Mouse (Mus musculus) Patski (cell line): ENCODE measurements around the gene Rara. TPM values are rescaled to one million over a fixed set of nuclear protein-coding genes. Genes with fewer than 3 reads are reported as not detected.
A peak's percentile ranks its signal among the peaks of the same experiment; 100 is the strongest.

Experiments used
- ATAC-seq: fragments of 100-300 bp; one replicate; pipeline ENCODE4 v1.8.0; 2021
- CTCF ChIA-PET: fragments of 350-600 bp; sonication (Branson Sonifier 250); formaldehyde crosslinking; loops from one replicate; lab custom pipeline; 2022; ENCODE audit warnings: inconsistent platforms; lab: Charles Lee
- POLR2A ChIA-PET: fragments of 350-600 bp; sonication (Branson Sonifier 250); formaldehyde crosslinking; loops from one replicate; lab custom pipeline; 2022; ENCODE audit warnings: antibody characterized with exemption, inconsistent platforms; lab: Charles Lee
- DNase-seq: peaks from one replicate; pipeline ENCODE4 v3.0.0-alpha.2; 2011; ENCODE audit warnings: low read depth, low spot score
- H3K27me3 ChIP-seq: fragments of 371-371 bp; one replicate; pipeline ENCODE4 v1.5.1; 2021
- CTCF ChIP-seq: fragments of 100-300 bp; IDR thresholded peaks from one replicate; pipeline ENCODE4 v1.5.1; 2021
- in situ Hi-C: fragments of 300-500 bp; cut with MboI; formaldehyde crosslinking; loops from 3 replicates; pipeline ENCODE4 v1.11.1; 2018; ENCODE audit warnings: low pct_unique_long_range_greater_than_20kb, mixed read lengths
- polyA plus RNA-seq: library from polyadenylated mRNA; unstranded; gene quantifications from one replicate; pipeline ENCODE4 v1.2.3, GENCODE M21; 2021

The Rara gene
- polyA plus RNA-seq, 1 experiment from 2014 or later, result 31.2 TPM

GRCm38 (mm10) chr11:98972801-98973360, 45.3 kb downstream of the Rara start:
- in situ Hi-C loops, result loop anchor here (5.0 to 10.0 kb wide), 2 partner anchors 36 to 58 kb away; no protein-coding TSS in a partner anchor
- no peak for DNase-seq
- POLR2A ChIA-PET, result interaction anchor here (1.4 kb wide), 2 partner anchors 10 to 39 kb away, joined by 3 to 5 read pairs; no protein-coding TSS in a partner anchor

GRCm38 (mm10) chr11:98973584-98973983, 46.0 kb downstream of the Rara start:
- ChIA-PET CTCF (interaction anchor here (2.5 kb wide), 1 partner anchor 51 kb away, joined by 8 read pairs; no protein-coding TSS in a partner anchor), POLR2A (no interaction called here)
- in situ Hi-C loops, result loop anchor here (5.0 to 10.0 kb wide), 2 partner anchors 36 to 59 kb away; no protein-coding TSS in a partner anchor
- ATAC-seq (no peak), DNase-seq (no peak)
- no peak for TF ChIP-seq CTCF
- no peaks in the 10 kb centered on the region for H3K27me3 ChIP-seq

More at GRCm38 (mm10) chr11:98972801-98973360, 45.3 kb downstream of the Rara start:
- H3K27me3 ChIP-seq, result no peaks in the 10 kb centered on the region
- no peak for TF ChIP-seq CTCF
- ATAC-seq, result no peak
- CTCF ChIA-PET, result interaction anchor here (1.1 to 2.5 kb wide), 4 partner anchors 9 to 51 kb away, joined by 3 to 11 read pairs (median 8); no protein-coding TSS in a partner anchor

- no peaks in the 10 kb centered on the region for H3K27me3 ChIP-seq
- no peak for TF ChIP-seq CTCF
- POLR2A ChIA-PET, result no interaction called here
- DNase-seq (no peak), ATAC-seq (no peak)
- in situ Hi-C loops, result loop anchor here (5.0 to 10.0 kb wide), 2 partner anchors 37 to 59 kb away; no protein-coding TSS in a partner anchor
- CTCF ChIA-PET, result interaction anchor here (1.5 kb wide), 1 partner anchor 61 kb away, joined by 4 read pairs; no protein-coding TSS in a partner anchor
Observed at GRCm38 (mm10) chr11:98974213-98974612, 46.6 kb downstream of the Rara start.

- no peak for ATAC-seq
- H3K27me3 ChIP-seq, result no peaks in the 10 kb centered on the region
- CTCF ChIA-PET, result interaction anchor here (0.9 to 1.5 kb wide), 5 partner anchors 27 to 62 kb away, joined by 3 to 4 read pairs (median 4); no protein-coding TSS in a partner anchor
- no peak for DNase-seq
- POLR2A ChIA-PET, result no interaction called here
- TF ChIP-seq CTCF, result no peak
- in situ Hi-C loops, result loop anchor here (5.0 to 10.0 kb wide), 3 partner anchors 38 to 172 kb away; no protein-coding TSS in a partner anchor
Observed at GRCm38 (mm10) chr11:98974871-98975719, 47.5 kb downstream of the Rara start.

- no peak for ATAC-seq
- ChIA-PET POLR2A (interaction anchor here (1.1 kb wide), 1 partner anchor 53 kb away, joined by 3 read pairs; no protein-coding TSS in a partner anchor), CTCF (interaction anchor here (0.6 to 1.8 kb wide), 2 partner anchors 27 to 55 kb away, joined by 3 to 5 read pairs; no protein-coding TSS in a partner anchor)
- no peak for TF ChIP-seq CTCF
- in situ Hi-C loops, result loop anchor here (5.0 to 10.0 kb wide), 2 partner anchors 64 to 169 kb away; no protein-coding TSS in a partner anchor
- H3K27me3 ChIP-seq, result no peaks in the 10 kb centered on the region
- no peak for DNase-seq
Observed at GRCm38 (mm10) chr11:98978526-98979148, 51.0 kb downstream of the Rara start.

GRCm38 (mm10) chr11:98979356-98979755, 51.7 kb downstream of the Rara start:
- TF ChIP-seq CTCF, result no peak
- in situ Hi-C loops, result loop anchor here (5.0 to 10.0 kb wide), 2 partner anchors 65 to 168 kb away; no protein-coding TSS in a partner anchor
- DNase-seq, result no peak
- H3K27me3 ChIP-seq, result no peaks in the 10 kb centered on the region
- CTCF ChIA-PET, result interaction anchor here (0.6 kb wide), 1 partner anchor 26 kb away, joined by 3 read pairs; no protein-coding TSS in a partner anchor
- no peak for ATAC-seq
- POLR2A ChIA-PET, result interaction anchor here (1.1 kb wide), 1 partner anchor 54 kb away, joined by 3 read pairs; no protein-coding TSS in a partner anchor

GRCm38 (mm10) chr11:98981289-98981996, 53.8 kb downstream of the Rara start:
- ChIA-PET POLR2A (interaction anchor here (0.5 to 1.4 kb wide), 4 partner anchors 20 to 141 kb away, joined by 3 to 10 read pairs (median 4); no protein-coding TSS in a partner anchor), CTCF (interaction anchor here (0.8 kb wide), 1 partner anchor 9 kb away, joined by 3 read pairs; no protein-coding TSS in a partner anchor)
- no peak for ATAC-seq
- no peak for DNase-seq
- no peaks in the 10 kb centered on the region for H3K27me3 ChIP-seq
- no peak for TF ChIP-seq CTCF
- in situ Hi-C loops, result no loop called here

GRCm38 (mm10) chr11:98981997-98982772, 54.6 kb downstream of the Rara start:
- TF ChIP-seq CTCF, result peak; percentile 97
- no peaks in the 10 kb centered on the region for H3K27me3 ChIP-seq
- ChIA-PET CTCF (no interaction called here), POLR2A (interaction anchor here (0.5 to 1.4 kb wide), 4 partner anchors 19 to 140 kb away, joined by 3 to 10 read pairs (median 4); no protein-coding TSS in a partner anchor)
- DNase-seq, result no peak
- peak; percentile 52 for ATAC-seq
- in situ Hi-C loops, result no loop called here
